Mouse (Mus musculus): Measurements from ENCODE around the gene Caml. TPM values are rescaled to one million over a fixed set of nuclear protein-coding genes. Genes with fewer than 3 reads are reported as not detected.

Gene Caml
- total RNA-seq, 1 experiment, result 47.8 TPM

DNA sequence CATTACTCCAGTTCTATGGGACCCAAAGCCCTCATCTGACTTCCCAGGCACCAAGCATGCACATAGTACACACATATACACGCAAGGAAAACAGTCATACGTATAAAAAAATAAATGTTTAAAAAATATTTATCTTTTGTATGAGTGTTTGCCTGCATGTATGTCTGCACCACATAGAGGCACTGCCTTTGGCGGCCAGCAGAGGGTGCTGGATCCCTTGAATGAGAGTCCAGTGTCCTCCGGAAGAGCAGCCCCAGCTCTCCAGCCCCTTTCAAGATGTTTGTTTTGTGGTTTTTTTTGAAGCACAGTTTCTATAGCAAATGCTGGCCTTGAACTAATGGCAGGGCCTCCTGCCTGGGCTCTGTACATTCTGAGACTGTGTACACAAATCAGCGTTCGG, 45.7 kb downstream of the Caml start:
- Histone ChIP-seq H3K4me1 (ENCODE audit: control insufficient read depth in 2 of 2, insufficient read depth in 2 of 2, low read length in 2 of 2, poor library complexity in 1 of 2) (no peaks in the 10 kb centered on the region), H3K36me3 (ENCODE audit: control insufficient read depth, insufficient read depth, low read length, poor library complexity, severe bottlenecking) (peaks cover 51% of the 10 kb centered on the region), H3K9me3 (ENCODE audit: control insufficient read depth, insufficient read depth, low read depth, low read length) (no peaks in the 10 kb centered on the region), H3K27ac (ENCODE audit: insufficient read depth, low read depth, low read length, poor library complexity, severe bottlenecking) (no peak overlapping the region), H3K4me3 (ENCODE audit: insufficient read depth in 1 of 2, low read depth in 1 of 2, low read length in 2 of 2, poor library complexity in 1 of 2, severe bottlenecking in 1 of 2) (no peak overlapping the region), H3K9ac (ENCODE audit: insufficient read depth, low read depth, low read length, poor library complexity, severe bottlenecking) (no peak overlapping the region)
- DNase-seq (ENCODE audit: low read depth, low spot score), result peak; percentile 25
- in situ Hi-C loops (cut with MboI; ENCODE audit: low sequenced_read_pairs in 2 of 2, unreplicated experiment in 2 of 2), result no loop called here
- TF ChIP-seq ZNF384 (IDR thresholded peaks at IDR 0.05; ENCODE audit: low read depth, low read length), result no peak
- no peak for TF ChIP-seq HCFC1 (IDR thresholded peaks at IDR 0.05; ENCODE audit: borderline replicate concordance, insufficient read depth, low read length)
- no peak for TF ChIP-seq ZC3H11A (IDR thresholded peaks at IDR 0.05; ENCODE audit: borderline replicate concordance, low read depth, low read length)
- no peak for TF ChIP-seq MAFK (IDR thresholded peaks at IDR 0.05; ENCODE audit: insufficient read depth, low read depth, low read length)
- TF ChIP-seq CHD2 (IDR thresholded peaks at IDR 0.05; ENCODE audit: low read depth, low read length), result no peak

GRCm38 (mm10) chr13:55672711-55673110, 49.9 kb downstream of the Caml start:
- in situ Hi-C loops (cut with MboI; ENCODE audit: low sequenced_read_pairs in 2 of 2, unreplicated experiment in 2 of 2), result no loop called here
- H3K4me1 ChIP-seq (ENCODE audit: control insufficient read depth in 2 of 2, insufficient read depth in 2 of 2, low read length in 2 of 2, poor library complexity in 1 of 2), result no peaks in the 10 kb centered on the region
- H3K9ac ChIP-seq (ENCODE audit: insufficient read depth, low read depth, low read length, poor library complexity, severe bottlenecking), result no peak overlapping the region
- no peaks in the 10 kb centered on the region for H3K9me3 ChIP-seq (ENCODE audit: control insufficient read depth, insufficient read depth, low read depth, low read length)
- no peak for TF ChIP-seq HCFC1 (IDR thresholded peaks at IDR 0.05; ENCODE audit: borderline replicate concordance, insufficient read depth, low read length)
- TF ChIP-seq CHD2 (IDR thresholded peaks at IDR 0.05; ENCODE audit: low read depth, low read length), result no peak
- TF ChIP-seq ZC3H11A (IDR thresholded peaks at IDR 0.05; ENCODE audit: borderline replicate concordance, low read depth, low read length), result no peak
- TF ChIP-seq ZNF384 (IDR thresholded peaks at IDR 0.05; ENCODE audit: low read depth, low read length), result no peak
- no peak for TF ChIP-seq MAFK (IDR thresholded peaks at IDR 0.05; ENCODE audit: insufficient read depth, low read depth, low read length)
- no peak for DNase-seq (ENCODE audit: low read depth, low spot score)
- no peak overlapping the region for H3K27ac ChIP-seq (ENCODE audit: insufficient read depth, low read depth, low read length, poor library complexity, severe bottlenecking)
- H3K4me3 ChIP-seq (ENCODE audit: insufficient read depth in 1 of 2, low read depth in 1 of 2, low read length in 2 of 2, poor library complexity in 1 of 2, severe bottlenecking in 1 of 2), result no peak overlapping the region
- H3K36me3 ChIP-seq (ENCODE audit: control insufficient read depth, insufficient read depth, low read length, poor library complexity, severe bottlenecking), result peaks cover 61% of the 10 kb centered on the region

- no peaks in the 10 kb centered on the region for H3K9me3 ChIP-seq (ENCODE audit: control insufficient read depth, insufficient read depth, low read depth, low read length)
- no peaks in the 10 kb centered on the region for H3K4me1 ChIP-seq (ENCODE audit: control insufficient read depth in 2 of 2, insufficient read depth in 2 of 2, low read length in 2 of 2, poor library complexity in 1 of 2)
- in situ Hi-C loops (cut with MboI; ENCODE audit: low sequenced_read_pairs in 2 of 2, unreplicated experiment in 2 of 2), result no loop called here
- TF ChIP-seq CHD2 (IDR thresholded peaks at IDR 0.05; ENCODE audit: low read depth, low read length) (no peak), ZNF384 (IDR thresholded peaks at IDR 0.05; ENCODE audit: low read depth, low read length) (no peak), ZC3H11A (IDR thresholded peaks at IDR 0.05; ENCODE audit: borderline replicate concordance, low read depth, low read length) (no peak), HCFC1 (IDR thresholded peaks at IDR 0.05; ENCODE audit: borderline replicate concordance, insufficient read depth, low read length) (no peak), MAFK (IDR thresholded peaks at IDR 0.05; ENCODE audit: insufficient read depth, low read depth, low read length) (no peak)
- H3K27ac ChIP-seq (ENCODE audit: insufficient read depth, low read depth, low read length, poor library complexity, severe bottlenecking), result no peak overlapping the region
- peaks cover 53% of the 10 kb centered on the region for H3K36me3 ChIP-seq (ENCODE audit: control insufficient read depth, insufficient read depth, low read length, poor library complexity, severe bottlenecking)
- no peak for DNase-seq (ENCODE audit: low read depth, low spot score)
- H3K4me3 ChIP-seq (ENCODE audit: insufficient read depth in 1 of 2, low read depth in 1 of 2, low read length in 2 of 2, poor library complexity in 1 of 2, severe bottlenecking in 1 of 2), result no peak overlapping the region
- H3K9ac ChIP-seq (ENCODE audit: insufficient read depth, low read depth, low read length, poor library complexity, severe bottlenecking), result no peak overlapping the region
Observed at GRCm38 (mm10) chr13:55677364-55677763, 54.6 kb downstream of the Caml start.

Other genes starting within 250 kb of the Caml start
- not detected in 2 replicates for gene Slc34a1, start 224.8 kb upstream of the Caml start, total RNA-seq (2012; rRNA removed)
- gene Pfn3, start 207.8 kb upstream of the Caml start, total RNA-seq (2012; rRNA removed), result not detected in 2 replicates
- gene F12, start 196.2 kb upstream of the Caml start, total RNA-seq (2012; rRNA removed), result not detected in 2 replicates
- gene Grk6, start 177.9 kb upstream of the Caml start, total RNA-seq (2012; rRNA removed), result 74.7 and 132 TPM in 2 replicates
- 2.5 and 5.8 TPM in 2 replicates for gene Prr7, start 158.7 kb upstream of the Caml start, total RNA-seq (2012; rRNA removed)
- 77.0 and 83.8 TPM in 2 replicates for gene Dbn1, start 134.9 kb upstream of the Caml start, total RNA-seq (2012; rRNA removed)
- 46.7 and 58.2 TPM in 2 replicates for gene Pdlim7, start 109.3 kb upstream of the Caml start, total RNA-seq (2012; rRNA removed)
- 0.98 and 1.7 TPM in 2 replicates for gene Dok3, start 93.7 kb upstream of the Caml start, total RNA-seq (2012; rRNA removed)
- gene Ddx41, start 86.3 kb upstream of the Caml start, total RNA-seq (2012; rRNA removed), result 85.9 and 120 TPM in 2 replicates
- 50.8 and 77.5 TPM in 2 replicates for gene Fam193b, start 51.9 kb upstream of the Caml start, total RNA-seq (2012; rRNA removed)
- gene Tmed9, start 49.3 kb upstream of the Caml start, total RNA-seq (2012; rRNA removed), result 363 and 460 TPM in 2 replicates
- gene B4galt7, start 23.1 kb upstream of the Caml start, total RNA-seq (2012; rRNA removed), result 21.0 and 24.3 TPM in 2 replicates
- gene Ddx46, start 12.0 kb downstream of the Caml start, total RNA-seq (2012; rRNA removed), result 45.5 and 56.4 TPM in 2 replicates
- 32.1 and 40.0 TPM in 2 replicates for gene B230219D22Rik, start 70.1 kb downstream of the Caml start, total RNA-seq (2012; rRNA removed)
- gene Txndc15, start 91.6 kb downstream of the Caml start, total RNA-seq (2012; rRNA removed), result 56.9 and 61.5 TPM in 2 replicates
- 9.2 and 10.8 TPM in 2 replicates for gene Pcbd2, start 104.4 kb downstream of the Caml start, total RNA-seq (2012; rRNA removed)
- not detected in 2 replicates for gene Catsper3, start 161.6 kb downstream of the Caml start, total RNA-seq (2012; rRNA removed)
- 0.26 and 1.0 TPM in 2 replicates for gene Pitx1, start 213.2 kb downstream of the Caml start, total RNA-seq (2012; rRNA removed)

Measured in ES-E14 (cell line).